Mouse (Mus musculus) ES-E14 (cell line): ENCODE measurements at regions not wholly inside any gene's neighbourhood (a gene's known extent, or its start where the extent isn't known, plus 50 kb on each side); places are given as distances from the start of the nearest gene placed in this dataset.

Experiments
- DNase-seq: peaks from one replicate; pipeline ENCODE4 v3.0.0-alpha.2; 2013; ENCODE audit warnings: low read depth, low spot score
- H3K27ac ChIP-seq: 2 replicates; pipeline ENCODE4 v1.5.1; 2012; ENCODE audit warnings: low read depth, mild to moderate bottlenecking, low read length, moderate library complexity, mixed read lengths; ENCODE audit not compliant: poor library complexity, insufficient read depth, severe bottlenecking
- H3K36me3 ChIP-seq: 2 replicates; pipeline ENCODE4 v1.6.1; 2012; ENCODE audit warnings: mild to moderate bottlenecking, low read length, moderate library complexity, mixed read lengths; ENCODE audit not compliant: control insufficient read depth, poor library complexity, insufficient read depth, severe bottlenecking
- H3K4me1 ChIP-seq, 2 experiments: fragments of 150-350 bp in 1 of 2; sonication (generic) in 1 of 2; 2 replicates each; pipeline ENCODE4 v1.6.1; 2012; ENCODE audit warnings: low read length in 2 of 2, mild to moderate bottlenecking in 1 of 2, mixed read lengths in 1 of 2; ENCODE audit not compliant: control insufficient read depth in 2 of 2, insufficient read depth in 2 of 2, poor library complexity in 1 of 2
- H3K4me3 ChIP-seq, 2 experiments: fragments of 150-350 bp in 1 of 2; sonication (generic) in 1 of 2; 2 replicates each; pipeline ENCODE4 v1.5.1; 2012; ENCODE audit warnings: low read length in 2 of 2, low read depth in 1 of 2, mild to moderate bottlenecking in 1 of 2, mixed read lengths in 1 of 2; ENCODE audit not compliant: insufficient read depth in 1 of 2, poor library complexity in 1 of 2, severe bottlenecking in 1 of 2
- H3K9ac ChIP-seq: 2 replicates; pipeline ENCODE4 v1.6.1; 2012; ENCODE audit warnings: low read depth, mild to moderate bottlenecking, low read length, mixed read lengths; ENCODE audit not compliant: poor library complexity, insufficient read depth, severe bottlenecking
- H3K9me3 ChIP-seq: fragments of 150-350 bp; sonication (generic); 2 replicates; pipeline ENCODE4 v1.6.1; 2012; ENCODE audit warnings: low read depth, mild to moderate bottlenecking, low read length; ENCODE audit not compliant: control insufficient read depth, insufficient read depth
- CHD2 ChIP-seq: IDR thresholded peaks from 2 replicates; pipeline ENCODE4 v1.6.1; 2014; ENCODE audit warnings: mild to moderate bottlenecking, low read depth, low read length, inconsistent platforms
- HCFC1 ChIP-seq: IDR thresholded peaks from 2 replicates; pipeline ENCODE4 v1.6.1; 2012; ENCODE audit warnings: low read length, inconsistent platforms, borderline replicate concordance; ENCODE audit not compliant: insufficient read depth
- MAFK ChIP-seq: IDR thresholded peaks from 2 replicates; pipeline ENCODE4 v1.6.1; 2014; ENCODE audit warnings: mild to moderate bottlenecking, low read depth, low read length, inconsistent platforms; ENCODE audit not compliant: insufficient read depth
- ZC3H11A ChIP-seq: IDR thresholded peaks from 2 replicates; pipeline ENCODE4 v1.6.1; 2012; ENCODE audit warnings: low read depth, mild to moderate bottlenecking, inconsistent platforms, low read length, borderline replicate concordance
- ZNF384 ChIP-seq: IDR thresholded peaks from 2 replicates; pipeline ENCODE4 v1.6.1; 2012; ENCODE audit warnings: low read depth, low read length, inconsistent platforms
- in situ Hi-C, 2 experiments: fragments of 600-800 bp; cut with MboI; formaldehyde crosslinking; loops; one replicate each; pipeline ENCODE4 v1.15.1; 2025; ENCODE audit warnings: low sequenced_read_pairs in 2 of 2, inconsistent platforms in 1 of 2; ENCODE audit not compliant: unreplicated experiment in 2 of 2

GRCm38 (mm10) chr7:116606751-116607483, 102.7 kb downstream of the Nucb2 start:
- no peak overlapping the region for H3K9ac ChIP-seq
- H3K4me3 ChIP-seq, result no peak overlapping the region
- peaks cover 0 to 6% of the 10 kb centered on the region in 2 experiments; a peak in 3 of 4 replicates for H3K4me1 ChIP-seq
- no peaks in the 10 kb centered on the region for H3K36me3 ChIP-seq
- no peaks in the 10 kb centered on the region for H3K9me3 ChIP-seq
- DNase-seq, result no peak
- H3K27ac ChIP-seq, result no peak overlapping the region
- in situ Hi-C loops, result no loop called here
- TF ChIP-seq HCFC1 (no peak), ZNF384 (no peak), CHD2 (no peak), MAFK (no peak), ZC3H11A (no peak)

GRCm38 (mm10) chr7:116607628-116608225, 103.6 kb downstream of the Nucb2 start:
- peak overlapping the region; percentile 61; the same call in 1 of the 2 replicates for H3K9ac ChIP-seq
- DNase-seq, result no peak
- H3K36me3 ChIP-seq, result no peaks in the 10 kb centered on the region
- H3K4me1 ChIP-seq, result peaks cover 0 to 6% of the 10 kb centered on the region in 2 experiments; a peak in 3 of 4 replicates
- no peaks in the 10 kb centered on the region for H3K9me3 ChIP-seq
- in situ Hi-C loops, result no loop called here
- no peak overlapping the region for H3K27ac ChIP-seq
- peak overlapping the region; percentile 38 to 52 for H3K4me3 ChIP-seq
- TF ChIP-seq HCFC1 (no peak), ZC3H11A (no peak), MAFK (no peak), CHD2 (no peak)

- in situ Hi-C loops, result no loop called here
- Histone ChIP-seq H3K9ac (no peak overlapping the region; the same call in 1 of the 2 replicates), H3K4me3 (peak overlapping the region; percentile 38 to 52), H3K9me3 (no peaks in the 10 kb centered on the region), H3K27ac (no peak overlapping the region), H3K36me3 (no peaks in the 10 kb centered on the region), H3K4me1 (peaks cover 0 to 6% of the 10 kb centered on the region in 2 experiments; a peak in 3 of 4 replicates)
- DNase-seq, result peak; percentile 77
- TF ChIP-seq ZC3H11A, result peak; percentile 54; the same call in 1 of the 2 replicates
- TF ChIP-seq MAFK, result peak; percentile 42; the same call in 1 of the 2 replicates
- no peak for TF ChIP-seq HCFC1
- TF ChIP-seq CHD2, result no peak
- peak; percentile 100 for TF ChIP-seq ZNF384
Observed at GRCm38 (mm10) chr7:116608350-116609085, 104.3 kb downstream of the Nucb2 start.

- in situ Hi-C loops, result no loop called here
- H3K4me3 ChIP-seq, result no peak overlapping the region
- no peak overlapping the region for H3K9ac ChIP-seq
- no peak overlapping the region for H3K27ac ChIP-seq
- no peak for DNase-seq
- TF ChIP-seq HCFC1 (no peak), MAFK (no peak), ZNF384 (no peak), CHD2 (no peak), ZC3H11A (no peak)
- peaks cover 0 to 6% of the 10 kb centered on the region in 2 experiments; a peak in 3 of 4 replicates for H3K4me1 ChIP-seq
- no peaks in the 10 kb centered on the region for H3K9me3 ChIP-seq
- no peaks in the 10 kb centered on the region for H3K36me3 ChIP-seq
Observed at GRCm38 (mm10) chr7:116609406-116609805, 105.2 kb downstream of the Nucb2 start.
